Mouse (Mus musculus) stomach, postnatal 0 days (tissue): ENCODE measurements at regions not wholly inside any gene's neighbourhood (a gene's known extent, or its start where the extent isn't known, plus 50 kb on each side); places are given as distances from the start of the nearest gene placed in this dataset.
A peak's percentile ranks its signal among the peaks of the same experiment; 100 is the strongest.

Experiments used
- ATAC-seq: fragments of 200-750 bp; cut with Nextera tagmentation; 2 replicates; pipeline ENCODE4 v1.8.0; 2017; ENCODE audit not compliant: low FRiP score, low TSS enrichment
- DNase-seq: peaks from one replicate; pipeline ENCODE4 v3.0.0-alpha.2; 2016; ENCODE audit warnings: low spot score
- H3K27ac ChIP-seq: fragments of 300-500 bp; sonication (generic); replicated peaks from 2 replicates; pipeline ENCODE4 v1.5.1; 2014; ENCODE audit warnings: mild to moderate bottlenecking, control low read depth
- H3K27me3 ChIP-seq: fragments of 300-500 bp; sonication (generic); 2 replicates; pipeline ENCODE4 v1.6.1; 2014; ENCODE audit warnings: low read length; ENCODE audit not compliant: control insufficient read depth, insufficient read depth
- H3K36me3 ChIP-seq: fragments of 300-500 bp; sonication (generic); 2 replicates; pipeline ENCODE4 v1.6.1; 2014; ENCODE audit warnings: low read length, mixed read lengths; ENCODE audit not compliant: control insufficient read depth, insufficient read depth
- H3K4me1 ChIP-seq: fragments of 300-500 bp; sonication (generic); replicated peaks from 2 replicates; pipeline ENCODE4 v1.6.1; 2014; ENCODE audit warnings: antibody characterized with exemption; ENCODE audit not compliant: control insufficient read depth, insufficient read depth
- H3K4me2 ChIP-seq: fragments of 300-500 bp; sonication (generic); replicated peaks from 2 replicates; pipeline ENCODE4 v1.6.1; 2014; ENCODE audit warnings: low read depth, mild to moderate bottlenecking, control low read depth, moderate library complexity
- H3K4me3 ChIP-seq: fragments of 300-500 bp; sonication (generic); 2 replicates; pipeline ENCODE4 v1.5.1; 2014; ENCODE audit warnings: low read depth, low read length, control low read depth
- H3K9ac ChIP-seq: fragments of 300-500 bp; sonication (generic); 2 replicates; pipeline ENCODE4 v1.6.1; 2014; ENCODE audit warnings: mild to moderate bottlenecking, low read length, control low read depth, mixed read lengths
- H3K9me3 ChIP-seq: fragments of 300-500 bp; sonication (generic); 2 replicates; pipeline ENCODE4 v1.6.1; 2016; ENCODE audit warnings: low read length; ENCODE audit not compliant: control insufficient read depth
- CTCF ChIP-seq: IDR thresholded peaks from 2 replicates; pipeline ENCODE4 v1.5.1; 2016; ENCODE audit warnings: antibody characterized with exemption, low read depth, mild to moderate bottlenecking, moderate library complexity
- EP300 ChIP-seq: optimal IDR thresholded peaks from 2 replicates; pipeline ENCODE3; 2016; ENCODE audit warnings: antibody characterized with exemption
- WGBS: fragments of 180-500 bp; shearing (Covaris S2); extraction: QIAGEN DNeasy Blood & Tissue Kit; methylation state at CpG from one replicate; pipeline ENCODE4 v1.1.7; 2014; 5-methylcytosine and 5-hydroxymethylcytosine counted together

GRCm38 (mm10) chr11:21430021-21430420 lies 59.0 kb upstream of the Ugp2 start:
- Histone ChIP-seq H3K27me3 (no peaks in the 10 kb centered on the region), H3K27ac (no peak overlapping the region), H3K36me3 (no peaks in the 10 kb centered on the region), H3K4me2 (no peak overlapping the region), H3K4me1 (no peaks in the 10 kb centered on the region), H3K9ac (no peak overlapping the region), H3K9me3 (no peaks in the 10 kb centered on the region), H3K4me3 (no peak overlapping the region)
- WGBS = 47% methylated on average over 1 of the region's 1 CpGs
- TF ChIP-seq EP300 (no peak), CTCF (no peak)
- DNase-seq (no peak), ATAC-seq (no peak)

DNA sequence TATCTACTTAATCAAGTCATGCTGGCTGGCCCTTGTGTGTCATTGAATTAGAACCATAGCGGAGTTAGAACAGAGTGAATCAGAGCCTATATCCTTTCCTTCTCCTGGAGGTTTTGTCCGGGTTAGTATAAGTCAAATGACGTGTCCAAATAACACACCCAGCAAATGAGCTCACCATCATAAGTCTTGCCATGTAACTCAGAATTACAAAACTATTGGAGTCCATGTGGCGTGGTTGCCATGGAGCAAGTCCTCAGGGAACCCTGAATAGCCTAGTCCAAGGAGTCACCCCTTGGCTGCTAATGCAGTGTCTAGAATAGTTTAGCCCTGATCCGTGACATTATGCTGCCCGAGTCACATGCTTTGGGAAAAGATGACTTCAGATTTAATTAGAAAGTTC lies 57.7 kb upstream of the Ugp2 start:
- no peaks in the 10 kb centered on the region for H3K27me3 ChIP-seq
- no peak overlapping the region for H3K27ac ChIP-seq
- no peaks in the 10 kb centered on the region for H3K36me3 ChIP-seq
- ATAC-seq = peak; percentile 86
- no peaks in the 10 kb centered on the region for H3K4me1 ChIP-seq
- H3K9me3 ChIP-seq = no peaks in the 10 kb centered on the region
- no peak overlapping the region for H3K4me2 ChIP-seq
- H3K9ac ChIP-seq = no peak overlapping the region
- 60% methylated on average over 6 of the region's 6 CpGs for WGBS
- TF ChIP-seq EP300 (no peak), CTCF (no peak)
- H3K4me3 ChIP-seq = no peak overlapping the region
- DNase-seq = peak; percentile 25

DNA sequence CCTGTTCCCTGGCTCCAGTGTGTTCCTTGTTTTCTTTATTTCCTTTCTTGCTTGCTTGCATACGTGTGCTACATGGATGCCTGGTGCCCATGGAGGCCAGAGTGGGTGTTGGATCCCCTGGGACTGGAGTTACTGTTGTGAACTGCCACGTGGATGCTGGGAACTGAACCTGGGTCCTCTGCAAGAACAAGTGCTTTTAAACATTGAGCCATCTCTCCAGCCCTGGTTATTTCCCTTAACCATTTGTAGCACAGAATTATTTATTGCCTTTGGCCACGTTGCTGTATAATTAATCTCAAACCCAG lies 57.0 kb upstream of the Ugp2 start:
- no peak overlapping the region for H3K4me2 ChIP-seq
- no peak for DNase-seq

GRCm38 (mm10) chr11:21427291-21428012 lies 56.5 kb upstream of the Ugp2 start:
- no peak for TF ChIP-seq CTCF
- no peak for TF ChIP-seq EP300
- Histone ChIP-seq H3K9ac (no peak overlapping the region), H3K27me3 (no peaks in the 10 kb centered on the region), H3K36me3 (no peaks in the 10 kb centered on the region), H3K27ac (no peak overlapping the region), H3K4me3 (no peak overlapping the region), H3K4me2 (no peak overlapping the region), H3K9me3 (no peaks in the 10 kb centered on the region), H3K4me1 (no peaks in the 10 kb centered on the region)
- DNase-seq (no peak), ATAC-seq (no peak)
- 68% methylated on average over 4 of the region's 4 CpGs for WGBS

More for the DNA sequence above, 57.0 kb upstream of the Ugp2 start:
- H3K4me3 ChIP-seq = no peak overlapping the region
- TF ChIP-seq CTCF (no peak), EP300 (no peak)
- no peak; the same call in 1 of the 2 replicates for ATAC-seq
- no peaks in the 10 kb centered on the region for H3K27me3 ChIP-seq
- no peak overlapping the region for H3K9ac ChIP-seq
- H3K27ac ChIP-seq = 0 out of 2 replicates have a peak overlapping the region, but pooled peaks have one; percentile 30
- WGBS = 39% methylated on average over 3 of the region's 3 CpGs
- H3K36me3 ChIP-seq = no peaks in the 10 kb centered on the region
- no peaks in the 10 kb centered on the region for H3K4me1 ChIP-seq
- no peaks in the 10 kb centered on the region for H3K9me3 ChIP-seq

GRCm38 (mm10) chr11:21425480-21426101 lies 54.6 kb upstream of the Ugp2 start:
- no peak for ATAC-seq

GRCm38 (mm10) chr11:21424345-21424744 lies 53.3 kb upstream of the Ugp2 start:
- Histone ChIP-seq H3K9ac (no peak overlapping the region), H3K27me3 (no peaks in the 10 kb centered on the region), H3K4me2 (no peak overlapping the region), H3K27ac (no peak overlapping the region), H3K4me3 (no peak overlapping the region), H3K4me1 (no peaks in the 10 kb centered on the region), H3K9me3 (no peaks in the 10 kb centered on the region), H3K36me3 (no peaks in the 10 kb centered on the region)
- DNase-seq = no peak
- TF ChIP-seq EP300 (no peak), CTCF (no peak)
- ATAC-seq = no peak

More at GRCm38 (mm10) chr11:21425480-21426101, 54.6 kb upstream of the Ugp2 start:
- 87% methylated on average over 6 of the region's 6 CpGs for WGBS
- no peak for TF ChIP-seq CTCF
- TF ChIP-seq EP300 = no peak
- H3K27me3 ChIP-seq = no peaks in the 10 kb centered on the region
- no peak for DNase-seq
- H3K9me3 ChIP-seq = no peaks in the 10 kb centered on the region
- no peak overlapping the region for H3K9ac ChIP-seq
- H3K4me1 ChIP-seq = no peaks in the 10 kb centered on the region
- H3K27ac ChIP-seq = no peak overlapping the region
- no peak overlapping the region for H3K4me2 ChIP-seq
- no peaks in the 10 kb centered on the region for H3K36me3 ChIP-seq
- no peak overlapping the region for H3K4me3 ChIP-seq
